Mouse (Mus musculus): Measurements from ENCODE around the gene Enoph1. TPM values are rescaled to one million over a fixed set of nuclear protein-coding genes. Genes with fewer than 3 reads are reported as not detected.

Enoph1 gene
- total and polyA plus RNA-seq, 3 experiments, result 50.4 to 67.3 (median 52.4) TPM

DNA sequence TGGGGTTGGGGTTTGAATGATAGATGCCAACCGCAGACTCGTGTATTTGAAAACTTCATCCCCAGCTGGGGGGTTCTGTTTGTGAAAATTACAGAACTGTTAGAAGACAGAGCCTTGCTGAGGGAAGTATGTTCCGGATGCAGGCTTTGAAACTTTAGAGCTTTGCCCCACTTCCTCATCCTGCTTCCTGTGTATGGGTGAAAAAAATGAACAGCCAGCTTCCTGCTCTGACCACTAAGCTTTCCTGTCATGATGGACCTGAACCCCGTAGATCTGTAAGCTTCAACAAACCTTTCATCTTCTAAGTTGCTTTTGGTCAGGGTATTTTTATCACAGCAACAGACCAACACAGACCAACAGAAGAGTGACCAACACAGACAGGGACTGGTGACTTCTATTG lies 42.2 kb downstream of the Enoph1 start:
- Histone ChIP-seq H3K79me2 (replicated peaks; ENCODE audit: control insufficient read depth, extremely low read depth, insufficient read depth, poor library complexity, severe bottlenecking) (no peaks in the 10 kb centered on the region), H3K9ac (ENCODE audit: insufficient read depth, low read depth) (no peak overlapping the region), H3K4me2 (ENCODE audit: insufficient read depth, low read depth, poor library complexity, severe bottlenecking) (no peak overlapping the region), H3K36me3 (replicated peaks in 1 of 2; ENCODE audit: control insufficient read depth in 1 of 2, insufficient read depth in 1 of 2, low read length in 1 of 2) (peaks cover 0 to 4% of the 10 kb centered on the region in 2 experiments), H3K4me1 (ENCODE audit: control insufficient read depth in 1 of 2, insufficient read depth in 2 of 2) (peaks cover 2 to 4% of the 10 kb centered on the region in 2 experiments; a peak in 3 of 4 replicates), H3K27me3 (replicated peaks) (no peaks in the 10 kb centered on the region), H3K9me3 (replicated peaks; ENCODE audit: low read length) (peaks cover 6% of the 10 kb centered on the region), H3K4me3 (replicated peaks in 1 of 3; ENCODE audit: low read depth in 2 of 3, low read length in 2 of 3, poor library complexity in 1 of 3) (no peak overlapping the region), H3K27ac (ENCODE audit: insufficient read depth, low read depth) (no peak overlapping the region)
- no peak for DNase-seq (ENCODE audit: extremely low read depth)
- TF ChIP-seq HCFC1 (IDR thresholded peaks at IDR 0.05; ENCODE audit: low read depth, low read length) (no peak), ZNF384 (IDR thresholded peaks at IDR 0.05; ENCODE audit: low read depth, low read length) (peak; percentile 40), ELF1 (IDR thresholded peaks at IDR 0.05; ENCODE audit: low read depth, low read length) (no peak)
- dilution Hi-C loops (cut with MboI; ENCODE audit: extremely low pct_ligation_motif_present, extremely low pct_unique_long_range_greater_than_20kb, low sequenced_read_pairs), result no loop called here
- in situ Hi-C loops (cut with MboI; ENCODE audit: low pct_ligation_motif_present, low pct_unique_long_range_greater_than_20kb, low sequenced_read_pairs), result loop anchor here (25.0 kb wide), 1 partner anchor 230 kb away; no protein-coding TSS in a partner anchor

DNA sequence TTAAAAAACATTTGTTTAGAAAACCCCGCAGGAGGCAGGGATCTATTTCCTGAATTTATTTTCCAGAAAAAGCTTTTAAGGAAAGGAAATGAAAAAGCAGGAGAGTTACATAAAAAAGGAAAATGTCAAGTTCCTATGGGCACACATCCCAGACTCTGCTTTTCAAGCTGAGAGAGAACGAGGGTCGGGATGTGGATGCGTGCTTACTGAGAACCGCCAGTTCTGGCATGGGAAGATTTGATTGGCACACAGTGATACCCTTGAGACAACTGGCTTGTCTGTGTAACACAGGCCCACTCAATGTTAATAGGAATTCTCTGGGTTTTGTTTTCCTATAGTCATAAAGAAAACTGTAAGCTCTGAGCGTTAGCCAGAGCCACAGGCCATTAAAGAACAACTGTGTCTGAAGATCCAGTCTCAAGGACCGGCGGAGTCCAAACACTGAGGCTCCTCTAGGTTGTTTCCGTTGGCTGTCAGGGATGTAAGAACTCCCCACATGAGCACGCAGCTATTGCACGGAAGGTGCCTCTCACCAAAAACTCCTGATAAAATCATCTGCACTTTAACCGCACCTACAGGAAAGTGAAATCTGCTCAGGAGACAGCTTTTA lies 44.3 kb downstream of the Enoph1 start:
- Histone ChIP-seq H3K9ac (ENCODE audit: insufficient read depth, low read depth) (no peak overlapping the region), H3K27ac (ENCODE audit: insufficient read depth, low read depth) (no peak overlapping the region), H3K36me3 (replicated peaks in 1 of 2; ENCODE audit: control insufficient read depth in 1 of 2, insufficient read depth in 1 of 2, low read length in 1 of 2) (no peaks in the 10 kb centered on the region), H3K4me3 (replicated peaks in 1 of 3; ENCODE audit: low read depth in 2 of 3, low read length in 2 of 3, poor library complexity in 1 of 3) (no peak overlapping the region), H3K9me3 (replicated peaks; ENCODE audit: low read length) (peaks cover 6% of the 10 kb centered on the region), H3K4me2 (ENCODE audit: insufficient read depth, low read depth, poor library complexity, severe bottlenecking) (no peak overlapping the region), H3K79me2 (replicated peaks; ENCODE audit: control insufficient read depth, extremely low read depth, insufficient read depth, poor library complexity, severe bottlenecking) (no peaks in the 10 kb centered on the region), H3K27me3 (replicated peaks) (no peaks in the 10 kb centered on the region), H3K4me1 (ENCODE audit: control insufficient read depth in 1 of 2, insufficient read depth in 2 of 2) (peaks cover 2% of the 10 kb centered on the region in 2 experiments; a peak in 3 of 4 replicates)
- TF ChIP-seq PAX5 (IDR thresholded peaks at IDR 0.05; ENCODE audit: low read length), result no peak
- TF ChIP-seq SMC3 (IDR thresholded peaks at IDR 0.05; ENCODE audit: low read depth, low read length), result no peak
- TF ChIP-seq E2F4 (IDR thresholded peaks at IDR 0.05; ENCODE audit: insufficient replicate concordance, low read depth, low read length), result no peak
- TF ChIP-seq BHLHE40 (IDR thresholded peaks at IDR 0.05; ENCODE audit: low read depth, low read length), result no peak
- no peak for TF ChIP-seq MAX (IDR thresholded peaks at IDR 0.05; ENCODE audit: low read length)
- TF ChIP-seq ETS1 (conservative IDR thresholded peaks at IDR 0.05; ENCODE audit: low read depth, low read length), result no peak
- no peak for TF ChIP-seq ZKSCAN1 (IDR thresholded peaks at IDR 0.05; ENCODE audit: borderline replicate concordance, low read depth, low read length)
- no peak for TF ChIP-seq IRF4 (IDR thresholded peaks at IDR 0.05; ENCODE audit: low read depth, low read length)
- TF ChIP-seq POLR2AphosphoS2 (IDR thresholded peaks at IDR 0.05; ENCODE audit: low read depth, low read length), result no peak
- no peak for TF ChIP-seq ELF1 (IDR thresholded peaks at IDR 0.05; ENCODE audit: low read depth, low read length)
- TF ChIP-seq HCFC1 (IDR thresholded peaks at IDR 0.05; ENCODE audit: low read depth, low read length), result no peak
- TF ChIP-seq ZC3H11A (IDR thresholded peaks at IDR 0.05; ENCODE audit: low read depth, low read length), result no peak
- TF ChIP-seq MYC (IDR thresholded peaks at IDR 0.05; ENCODE audit: low read depth, low read length), result no peak
- TF ChIP-seq RCOR1 (conservative IDR thresholded peaks at IDR 0.05; ENCODE audit: low read depth, low read length), result no peak
- TF ChIP-seq USF1 (IDR thresholded peaks at IDR 0.05; ENCODE audit: low read depth, low read length), result no peak
- TF ChIP-seq KAT2A (IDR thresholded peaks at IDR 0.05; ENCODE audit: insufficient replicate concordance, low read length), result no peak
- no peak for TF ChIP-seq MEF2A (IDR thresholded peaks at IDR 0.05; ENCODE audit: borderline replicate concordance, low read depth, low read length)
- no peak for TF ChIP-seq EP300 (IDR thresholded peaks at IDR 0.05; ENCODE audit: low read length)
- DNase-seq (ENCODE audit: extremely low read depth), result no peak
- in situ Hi-C loops (cut with MboI; ENCODE audit: low pct_ligation_motif_present, low pct_unique_long_range_greater_than_20kb, low sequenced_read_pairs) (loop anchor here (25.0 kb wide), 1 partner anchor 228 kb away; no protein-coding TSS in a partner anchor), dilution Hi-C loops (cut with MboI; ENCODE audit: extremely low pct_ligation_motif_present, extremely low pct_unique_long_range_greater_than_20kb, low sequenced_read_pairs) (no loop called here)

Measured in CH12.LX (cell line).